Mouse (Mus musculus) cerebellum, adult 8-10 months (tissue): ENCODE data around the gene Lmtk2.

Experiments used
- DNase-seq: peaks from one replicate; pipeline ENCODE4 v3.0.0; 2022

The Lmtk2 gene

GRCm38 (mm10) chr5:144182542-144183247, 82.5 kb downstream of the Lmtk2 start:
- DNase-seq: no peak

GRCm38 (mm10) chr5:144183248-144183559, 83.0 kb downstream of the Lmtk2 start:
- no peak for DNase-seq

- no peak for DNase-seq
Measured at GRCm38 (mm10) chr5:144183647-144184335, 83.6 kb downstream of the Lmtk2 start.

- DNase-seq: no peak
Measured at GRCm38 (mm10) chr5:144184350-144185045, 84.3 kb downstream of the Lmtk2 start.

- no peak for DNase-seq
Measured at GRCm38 (mm10) chr5:144188422-144188821, 88.2 kb downstream of the Lmtk2 start.

GRCm38 (mm10) chr5:144189327-144189726, 89.1 kb downstream of the Lmtk2 start:
- DNase-seq: no peak

GRCm38 (mm10) chr5:144189950-144190583, 89.8 kb downstream of the Lmtk2 start, which contains the start of gene Bhlha15:
Gene Bhlha15 (plus strand): TSS chr5:144190286.
- no peak for DNase-seq

- DNase-seq: no peak
Measured at GRCm38 (mm10) chr5:144191026-144191425, 90.8 kb downstream of the Lmtk2 start.

GRCm38 (mm10) chr5:144192673-144193072, 92.4 kb downstream of the Lmtk2 start:
- no peak for DNase-seq

- no peak for DNase-seq
Measured at GRCm38 (mm10) chr5:144194416-144194815, 94.2 kb downstream of the Lmtk2 start.

- no peak for DNase-seq
Measured at GRCm38 (mm10) chr5:144195567-144195966, 95.3 kb downstream of the Lmtk2 start.

- no peak for DNase-seq
Measured at GRCm38 (mm10) chr5:144200616-144201015, 100.4 kb downstream of the Lmtk2 start.

GRCm38 (mm10) chr5:144202430-144202829, 102.2 kb downstream of the Lmtk2 start:
- no peak for DNase-seq

GRCm38 (mm10) chr5:144203398-144203959, 103.2 kb downstream of the Lmtk2 start:
- no peak for DNase-seq

- DNase-seq: no peak
Measured at GRCm38 (mm10) chr5:144204303-144204702, 104.1 kb downstream of the Lmtk2 start.

- DNase-seq: no peak
Measured at GRCm38 (mm10) chr5:144204911-144205310, 104.7 kb downstream of the Lmtk2 start.

- no peak for DNase-seq
Measured at GRCm38 (mm10) chr5:144206069-144206468, 105.8 kb downstream of the Lmtk2 start.

GRCm38 (mm10) chr5:144207478-144207877, 107.2 kb downstream of the Lmtk2 start:
- DNase-seq: peak; percentile 71

- DNase-seq: peak; percentile 65
Measured at GRCm38 (mm10) chr5:144214453-144214852, 114.2 kb downstream of the Lmtk2 start.

GRCm38 (mm10) chr5:144215992-144216391, 115.8 kb downstream of the Lmtk2 start:
- DNase-seq: no peak

GRCm38 (mm10) chr5:144218061-144218460, 117.8 kb downstream of the Lmtk2 start:
- DNase-seq: no peak

- DNase-seq: no peak
Measured at GRCm38 (mm10) chr5:144219306-144219705, 119.1 kb downstream of the Lmtk2 start.

- DNase-seq: no peak
Measured at GRCm38 (mm10) chr5:144219936-144220335, 119.7 kb downstream of the Lmtk2 start.
